Mouse (Mus musculus) induced T-regulatory cell, adult 2 months (primary cell): ENCODE results near the gene Zfp426.

ENCODE experiments used
- DNase-seq: peaks from one replicate; pipeline ENCODE4 v3.0.0-alpha.2; 2012; ENCODE audit warnings: low read depth

Gene Zfp426

DNA sequence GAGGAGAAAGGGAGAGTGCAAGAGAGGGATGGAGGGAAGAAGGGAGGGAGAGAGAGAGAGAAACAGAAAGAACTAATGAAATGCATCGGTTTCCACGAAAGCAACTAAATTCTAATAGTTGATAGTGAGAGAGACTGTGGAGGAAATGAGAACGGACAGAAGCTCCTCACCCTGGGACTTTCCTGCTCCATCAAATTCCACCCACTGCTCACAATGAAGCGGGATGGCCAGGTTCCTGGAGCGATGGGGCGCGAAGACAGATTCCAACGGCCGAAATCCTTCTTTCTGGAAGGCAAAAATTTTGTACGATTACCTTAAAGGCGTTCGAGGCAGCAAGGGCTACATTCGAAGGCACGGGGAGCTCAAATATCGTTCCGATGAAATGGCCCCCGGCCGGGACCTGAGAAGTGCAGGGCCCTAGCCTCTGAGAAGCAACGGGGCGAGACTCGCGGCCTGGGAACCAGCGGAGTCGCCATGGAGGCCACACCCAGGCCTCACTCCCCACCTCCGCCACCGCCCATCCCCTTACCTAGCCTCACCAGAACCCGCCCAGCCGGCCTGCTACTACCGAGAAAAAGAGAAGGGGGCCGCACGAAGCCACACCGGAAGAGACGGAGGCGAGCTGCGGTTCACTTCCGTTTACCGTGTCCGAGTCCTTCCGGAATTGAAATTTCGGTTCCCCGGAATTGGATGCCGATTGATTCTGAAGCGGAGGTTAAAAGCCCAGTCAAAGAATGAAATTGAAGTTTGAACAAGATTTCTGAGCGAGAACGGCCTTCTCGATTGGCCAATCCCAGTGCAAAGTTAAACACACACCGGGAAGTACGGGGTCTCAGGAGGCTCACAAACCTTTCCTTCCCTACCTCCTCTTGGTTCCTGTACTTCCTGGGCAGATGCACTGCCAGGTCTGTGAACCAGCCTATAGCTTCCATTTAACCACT lies 32.9 kb downstream of the Zfp426 start, which contains the start of gene Zfp26:
Gene Zfp26, minus strand, starts transcription at position 786 of the 941 bp plus-strand sequence.
- DNase-seq, result peak; percentile 91

- DNase-seq, result no peak
These were observed 38.9 kb downstream of the Zfp426 start for GRCm38 (mm10) chr9:20453647-20454046.

GRCm38 (mm10) chr9:20451493-20451892 lies 41.1 kb downstream of the Zfp426 start:
- DNase-seq, result no peak

DNA sequence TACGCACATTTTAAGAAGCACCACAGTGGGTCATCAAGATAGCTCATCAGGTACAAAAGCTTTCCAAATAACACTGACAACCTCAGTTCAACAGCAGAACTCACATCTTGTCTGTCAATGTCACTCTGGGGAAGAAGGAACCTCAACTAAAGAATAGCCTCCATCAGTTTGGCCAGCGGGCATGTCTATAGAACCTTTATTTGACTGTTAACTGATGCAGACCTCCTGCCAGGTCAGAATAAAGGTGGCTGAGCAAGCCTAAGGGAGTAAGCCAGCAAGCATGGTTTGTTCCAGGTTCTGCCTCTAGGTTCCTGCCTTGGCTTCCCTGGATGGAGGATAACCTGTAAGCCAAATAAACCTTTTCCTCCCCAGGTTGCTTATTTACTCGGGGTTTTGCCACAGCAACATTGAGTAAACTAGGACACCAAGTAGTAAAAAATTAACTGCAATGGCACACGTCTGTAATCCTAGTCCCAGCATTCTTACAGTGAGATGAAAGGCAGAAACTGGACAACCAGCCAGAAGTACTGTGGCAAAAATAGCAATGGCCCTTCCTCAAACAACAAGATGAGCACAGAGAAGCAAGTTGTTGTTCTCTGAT lies 49.3 kb downstream of the Zfp426 start:
- DNase-seq, result no peak

- no peak for DNase-seq
These were observed 62.5 kb downstream of the Zfp426 start for GRCm38 (mm10) chr9:20430004-20430403.
